8 mouse cellular contexts compared by ENCODE assay signal in genomic region chr9:25655767-25656513, GRCm38 (mm10).
DNase-seq lines count a peak whose midpoint lies in the region; ATAC-seq and TF ChIP-seq lines count a peak whose summit lies in the region.

No protein-coding gene starts in this region.

- no peak overlapping the region for H3K4me3 ChIP-seq in liver, embryonic 14.5 days (ENCODE audit: insufficient read depth in 1 of 2, low read depth in 2 of 2, low read length in 2 of 2)
- H3K4me3 ChIP-seq in limb, embryonic 14.5 days (replicated peaks; ENCODE audit: low read length), result no peak overlapping the region

- no peak overlapping the region for H3K27ac ChIP-seq in liver, embryonic 14.5 days
- no peak overlapping the region for H3K27ac ChIP-seq in limb, embryonic 14.5 days (replicated peaks; ENCODE audit: low read depth, low read length)

- no peak for DNase-seq in liver, embryonic 14.5 days (ENCODE audit: low read depth in 3 of 3, low spot score in 3 of 3)
- DNase-seq in liver, result no peak
- DNase-seq in adrenal gland, postnatal 14 days, result peak; percentile 53
- DNase-seq in fibroblast of lung, adult 2 months (ENCODE audit: low read depth), result peak; percentile 6
- DNase-seq in induced T-regulatory cell, adult 2 months (ENCODE audit: low read depth), result peak; percentile 48
- DNase-seq in limb, embryonic 14.5 days (ENCODE audit: low spot score), result peak; percentile 66
- DNase-seq in retina, adult 2 months (ENCODE audit: low read depth, low spot score), result peak; percentile 16
- DNase-seq in spleen, postnatal 14 days (ENCODE audit: low spot score in 2 of 2), result no peak

- no peaks in the 10 kb centered on the region for H3K4me1 ChIP-seq in liver, embryonic 14.5 days (replicated peaks; ENCODE audit: control insufficient read depth in 2 of 2, insufficient read depth in 2 of 2, low read length in 1 of 2)
- H3K4me1 ChIP-seq in limb, embryonic 14.5 days (ENCODE audit: control insufficient read depth, insufficient read depth, low read length), result no peaks in the 10 kb centered on the region

- H3K27me3 ChIP-seq in liver, embryonic 14.5 days (ENCODE audit: control insufficient read depth, insufficient read depth, low read length), result no peaks in the 10 kb centered on the region
- no peaks in the 10 kb centered on the region for H3K27me3 ChIP-seq in limb, embryonic 14.5 days (ENCODE audit: control insufficient read depth, insufficient read depth, low read length)

- no peak for TF ChIP-seq POLR2A in limb, embryonic 14.5 days (IDR thresholded peaks at IDR 0.05; ENCODE audit: borderline replicate concordance, extremely low read depth, insufficient read depth, insufficient read length)

- H3K4me2 ChIP-seq in liver, embryonic 14.5 days (ENCODE audit: low read depth), result no peak overlapping the region
- no peak overlapping the region for H3K4me2 ChIP-seq in limb, embryonic 14.5 days (replicated peaks; ENCODE audit: low read depth, low read length, severe bottlenecking)

- no peak overlapping the region for H3K9ac ChIP-seq in liver, embryonic 14.5 days (replicated peaks)
- H3K9ac ChIP-seq in limb, embryonic 14.5 days (ENCODE audit: low read depth, low read length, severe bottlenecking), result no peak overlapping the region

- no peaks in the 10 kb centered on the region for H3K36me3 ChIP-seq in liver, embryonic 14.5 days (replicated peaks; ENCODE audit: control insufficient read depth, insufficient read depth, low read depth)
- H3K36me3 ChIP-seq in limb, embryonic 14.5 days (ENCODE audit: control insufficient read depth, insufficient read depth, low read length), result no peaks in the 10 kb centered on the region

- peak; percentile 63 for TF ChIP-seq CTCF in liver, embryonic 14.5 days (IDR thresholded peaks at IDR 0.05; ENCODE audit: low read depth)

- no peaks in the 10 kb centered on the region for H3K9me3 ChIP-seq in liver, embryonic 14.5 days (ENCODE audit: control insufficient read depth, low read length)
- H3K9me3 ChIP-seq in limb, embryonic 14.5 days (ENCODE audit: control insufficient read depth, low read length), result no peaks in the 10 kb centered on the region

- TF ChIP-seq EP300 in liver, embryonic 14.5 days (IDR thresholded peaks at IDR 0.05; ENCODE audit: low read depth), result no peak

- ATAC-seq in liver, embryonic 14.5 days (ENCODE audit: insufficient read depth), result no peak
- ATAC-seq in limb, embryonic 14.5 days (ENCODE audit: low FRiP score, low read depth), result peak; percentile 30; the same call in 1 of the 2 replicates

- 6% methylated on average over 3 of the region's 3 CpGs for WGBS in liver, embryonic 14.5 days (ENCODE audit: insufficient replicate concordance)
- WGBS in limb, embryonic 14.5 days, result 1% methylated on average over 3 of the region's 3 CpGs

Comparison
In these comparisons a context has a peak if more than half of its experiments do, and no peak if none do; other contexts are left out.
1. DNase-seq: peak in adrenal gland, postnatal 14 days (single experiment), fibroblast of lung, adult 2 months (single experiment), induced T-regulatory cell, adult 2 months (single experiment), limb, embryonic 14.5 days (single experiment) and retina, adult 2 months (single experiment); none in liver, embryonic 14.5 days (0 of 3), liver (single experiment) and spleen, postnatal 14 days (0 of 2).